Mouse (Mus musculus) right cerebral cortex, postnatal 25 days (tissue): ENCODE measurements around the gene Itpr2.

Experiments
- DNase-seq: peaks from one replicate; pipeline ENCODE4 v3.0.0; 2022

Itpr2 gene

DNA sequence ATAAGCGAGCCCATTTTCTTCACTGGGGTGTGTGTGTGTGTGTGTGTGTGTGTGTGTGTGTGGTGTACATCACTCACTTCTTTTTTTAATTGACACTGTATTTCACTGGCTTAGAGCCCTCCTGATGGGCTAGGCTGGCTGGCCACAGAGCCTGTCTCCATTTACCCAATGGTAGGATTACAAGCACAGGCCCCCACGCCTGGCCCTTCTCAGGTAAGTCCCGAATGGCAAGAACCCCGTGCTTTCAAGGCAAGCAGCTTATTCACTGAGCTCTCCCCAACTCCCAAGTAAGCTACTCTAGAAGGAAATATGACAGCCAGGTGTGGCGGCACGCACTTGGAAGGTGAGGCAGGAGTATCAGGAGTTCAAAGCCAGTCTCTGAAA, 91.6 kb downstream of the Itpr2 start:
- DNase-seq = no peak

DNA sequence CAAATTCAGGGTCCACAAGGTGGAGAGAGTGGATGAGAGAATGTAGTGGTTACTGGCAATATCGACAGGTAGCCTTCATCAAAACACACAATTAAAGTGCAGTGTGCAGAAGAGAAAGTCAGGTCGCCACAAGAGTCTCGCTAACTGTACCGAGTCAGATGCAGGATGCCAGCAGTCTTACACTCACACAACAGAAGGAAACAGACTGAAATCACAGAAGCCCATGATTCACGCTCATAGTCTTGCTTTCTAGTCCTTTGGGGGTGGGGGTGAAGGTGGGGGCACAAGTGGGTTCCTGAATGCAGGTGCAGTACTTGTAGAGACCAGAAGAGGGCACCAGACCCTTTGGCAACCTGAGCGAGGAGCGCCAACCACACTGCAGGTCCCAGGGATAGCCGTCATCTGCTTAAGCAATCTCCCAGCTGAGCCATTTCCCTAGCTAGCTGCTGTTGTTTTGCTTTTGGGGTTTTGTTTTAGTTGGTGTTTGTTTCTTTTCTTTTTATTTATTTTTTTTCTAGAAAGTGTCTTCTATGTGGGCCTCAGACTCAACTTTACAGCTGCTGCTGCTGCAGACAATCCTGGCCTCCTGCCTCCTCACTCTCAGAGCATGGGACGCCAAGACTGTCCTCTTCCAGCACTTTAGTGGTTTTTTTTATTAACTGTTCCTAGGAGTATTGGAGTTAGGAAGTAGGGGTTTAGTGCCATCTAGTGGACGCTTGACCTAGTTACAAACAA, 92.2 kb downstream of the Itpr2 start:
- peak; percentile 57 for DNase-seq

DNA sequence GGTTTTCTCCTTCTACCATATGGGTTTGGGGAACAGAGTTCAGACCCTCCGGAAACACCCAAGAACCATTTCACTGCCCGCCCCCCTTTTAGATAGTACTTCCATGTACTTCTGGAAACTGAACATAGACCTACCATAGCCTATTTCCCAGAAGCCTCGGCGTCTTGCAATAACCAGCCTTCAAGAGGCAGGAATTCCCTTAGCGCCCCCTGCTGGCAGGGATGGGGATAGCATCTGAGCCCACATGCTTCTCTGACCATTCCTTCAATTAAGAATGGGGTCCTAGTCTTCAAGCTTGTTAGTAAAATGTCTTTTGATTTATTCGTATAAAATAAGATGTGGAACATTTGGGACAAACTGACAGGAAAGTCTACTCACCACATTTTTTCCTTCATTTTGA, 96.6 kb downstream of the Itpr2 start:
- DNase-seq = no peak

DNA sequence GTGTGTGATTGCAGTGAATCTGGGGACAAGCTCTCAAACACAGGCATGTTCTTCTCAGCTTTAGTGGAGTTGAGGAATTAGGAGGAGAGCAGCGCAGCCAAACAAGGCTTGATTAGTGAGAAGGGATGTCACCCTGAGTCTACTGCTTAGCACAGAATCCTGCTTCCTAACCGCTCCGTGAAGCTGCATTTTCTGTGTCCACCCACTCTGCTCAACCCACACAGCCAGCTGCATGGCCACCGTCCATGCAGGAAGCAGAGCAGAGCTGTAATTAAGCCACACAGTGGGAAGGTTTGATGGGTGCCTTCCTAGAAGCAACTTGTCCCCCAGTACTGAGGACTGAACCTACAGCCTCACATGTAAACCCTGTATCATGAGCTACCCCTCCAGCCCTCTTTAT, 97.1 kb downstream of the Itpr2 start:
- peak; percentile 46 for DNase-seq

DNA sequence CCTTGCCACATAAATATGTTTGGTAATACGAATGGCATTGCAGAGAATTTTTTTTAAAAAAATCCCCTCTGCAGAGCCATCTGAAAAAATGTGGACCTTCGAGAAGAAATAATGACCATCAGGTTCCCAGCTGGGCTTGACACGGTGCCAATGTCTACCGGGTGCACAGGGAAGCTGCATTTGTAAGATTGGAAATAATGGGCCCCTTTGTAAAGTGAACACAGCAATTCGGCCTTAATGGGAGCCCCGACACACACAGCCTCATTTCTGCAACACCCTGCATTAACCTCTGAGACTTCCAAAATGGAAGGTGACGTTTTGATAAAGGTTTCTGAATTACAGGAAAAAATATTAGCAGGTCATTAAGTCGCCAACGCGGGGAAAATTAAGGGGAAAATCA, 97.9 kb downstream of the Itpr2 start:
- DNase-seq = no peak

DNA sequence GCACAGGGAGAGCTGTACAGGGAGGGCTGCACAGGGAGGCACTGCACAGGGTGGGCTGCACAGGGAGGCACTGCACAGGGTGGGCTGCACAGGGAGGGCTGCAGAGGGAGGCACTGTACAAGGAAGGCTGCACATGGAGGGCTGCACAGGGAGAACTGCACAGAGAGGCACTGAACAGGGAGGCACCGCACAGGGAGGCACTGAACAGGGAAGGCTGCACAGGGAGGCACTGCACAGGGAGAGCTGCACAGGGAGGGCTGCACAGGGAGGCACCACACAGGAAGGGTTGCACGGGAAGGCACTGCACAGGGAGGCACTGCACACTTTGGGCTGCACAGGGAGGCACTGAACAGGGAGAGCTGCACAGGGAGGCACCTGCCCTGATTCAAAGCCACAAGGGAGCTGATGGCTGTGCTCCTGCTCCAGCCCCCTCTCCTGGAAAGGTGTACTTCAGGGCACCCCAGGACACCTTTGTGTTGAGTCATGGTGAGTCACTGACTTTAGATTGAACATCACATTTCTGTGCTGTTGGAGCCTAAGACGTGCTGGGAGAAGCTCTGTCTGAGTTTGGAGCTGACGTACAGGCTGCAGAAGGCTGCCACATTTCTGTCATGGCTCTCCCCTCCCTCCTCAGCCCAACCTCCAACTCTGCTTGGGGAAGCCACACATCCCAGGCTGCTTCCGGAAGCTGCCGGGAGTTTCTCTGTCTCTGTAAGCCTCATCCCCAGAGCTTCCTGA, 98.9 kb downstream of the Itpr2 start:
- DNase-seq = peak; percentile 33

DNA sequence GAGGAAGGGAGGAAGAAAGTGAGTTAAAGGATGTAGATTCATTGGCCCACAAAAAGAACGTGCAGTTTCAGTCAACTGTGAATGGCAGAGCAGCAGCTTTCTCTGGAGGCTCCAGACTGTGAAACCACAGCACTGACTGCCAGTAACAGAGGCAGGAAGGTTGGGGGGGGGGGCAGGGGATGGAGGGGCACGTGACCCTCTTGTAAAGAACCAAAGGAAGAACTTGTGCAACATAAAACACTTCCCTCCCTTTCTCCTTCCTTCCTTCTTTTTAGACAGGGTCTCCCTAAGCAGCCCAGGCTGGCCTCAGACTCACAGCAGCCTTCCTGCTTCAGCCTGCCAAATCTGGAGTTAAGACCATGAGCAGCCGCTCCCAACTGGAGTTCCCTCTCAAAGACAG, 104.2 kb downstream of the Itpr2 start:
- no peak for DNase-seq

DNA sequence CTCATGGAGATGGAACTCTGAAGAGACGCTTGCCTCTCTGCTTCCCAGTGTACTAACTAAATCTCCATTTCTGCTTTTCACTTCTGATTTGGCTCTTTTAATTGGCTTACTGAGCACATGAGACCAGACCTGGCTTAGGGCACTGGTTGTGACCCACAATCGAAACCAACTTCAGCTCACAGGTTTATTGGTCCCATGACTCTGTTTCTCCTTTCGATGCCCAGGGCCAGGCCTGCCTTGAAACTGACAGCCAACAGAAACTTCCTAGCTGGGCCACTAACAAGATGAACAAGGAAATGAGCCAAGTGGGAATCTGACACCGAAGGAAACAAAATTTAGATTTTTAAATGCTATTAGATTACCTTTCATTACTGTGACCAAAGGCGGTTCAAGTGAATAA, 105.8 kb downstream of the Itpr2 start:
- no peak for DNase-seq

DNA sequence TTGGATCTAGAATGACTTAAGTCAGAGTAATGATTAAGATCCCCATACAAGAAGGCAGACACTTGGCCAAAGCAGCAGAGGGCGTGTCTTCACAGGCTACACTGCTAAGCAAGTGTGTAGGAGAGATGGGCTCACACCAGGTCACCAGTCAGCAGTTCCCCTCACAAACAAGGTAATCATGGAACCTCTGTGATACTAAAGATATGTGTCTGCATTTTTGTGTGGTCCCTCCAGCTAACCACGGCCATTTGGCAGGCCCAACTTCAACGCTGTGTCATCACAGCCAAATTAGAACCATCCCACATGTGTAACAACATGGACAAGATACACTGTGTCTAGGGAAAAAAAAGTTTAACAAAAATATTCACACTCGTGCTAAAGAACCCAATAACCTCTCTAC, 106.4 kb downstream of the Itpr2 start:
- DNase-seq = no peak

DNA sequence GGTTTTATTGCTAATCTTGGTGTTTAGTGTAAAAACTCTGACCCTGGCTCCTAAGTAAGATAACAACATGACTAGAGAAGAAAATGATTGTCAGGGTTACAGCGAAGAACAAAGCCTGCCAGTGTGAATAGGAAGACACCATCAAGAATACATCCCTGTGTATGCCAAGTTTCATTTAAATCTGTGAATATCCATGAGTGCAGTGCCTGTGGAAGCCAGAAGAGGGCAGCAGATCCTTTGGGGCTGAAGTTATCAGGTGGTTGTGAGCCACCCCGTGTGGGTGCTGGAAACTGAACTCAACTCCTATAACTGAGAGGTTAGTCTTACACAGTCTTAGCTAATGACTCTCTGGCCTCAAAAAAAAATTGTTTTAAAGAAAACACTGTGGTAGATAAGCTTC, 109.8 kb downstream of the Itpr2 start:
- no peak for DNase-seq

DNA sequence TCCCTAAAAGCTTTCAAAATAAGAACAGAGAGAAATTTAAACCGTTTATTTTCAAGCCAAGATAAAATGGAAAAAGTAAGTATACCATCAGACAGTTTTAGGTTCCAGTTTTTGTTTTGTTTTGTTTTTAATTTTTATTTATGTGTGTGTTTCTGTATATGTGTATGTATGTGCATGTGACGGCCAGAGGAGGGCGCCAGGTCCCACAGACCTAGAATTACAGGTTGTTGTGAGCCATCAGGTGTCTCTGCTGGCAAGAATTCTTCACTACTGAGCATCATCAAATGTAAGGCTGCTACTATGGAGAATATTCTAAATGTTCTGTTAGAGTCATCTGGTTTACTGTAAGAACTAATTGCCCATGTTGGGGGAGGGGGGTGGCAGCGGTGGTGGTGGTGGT, 111.9 kb downstream of the Itpr2 start:
- DNase-seq = no peak

DNA sequence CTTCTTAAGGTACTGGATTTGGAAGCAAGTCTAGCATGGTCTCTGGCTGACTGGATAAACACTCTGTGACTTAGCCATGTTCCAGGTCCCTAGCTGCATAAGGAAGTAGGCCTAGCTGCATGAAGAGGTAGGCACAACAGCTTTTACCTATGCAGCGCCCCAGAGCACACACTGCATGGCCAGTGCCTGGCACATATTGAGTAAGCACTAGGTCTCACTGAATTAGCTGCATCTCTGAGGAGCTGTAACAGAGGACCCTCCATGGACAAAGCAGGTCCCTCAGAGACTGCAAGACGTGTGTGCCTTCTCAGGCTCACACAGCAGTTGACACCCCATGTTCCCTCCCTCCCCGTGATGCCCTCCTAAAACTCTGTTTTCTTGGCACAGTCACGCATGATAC, 114.0 kb downstream of the Itpr2 start:
- no peak for DNase-seq

DNA sequence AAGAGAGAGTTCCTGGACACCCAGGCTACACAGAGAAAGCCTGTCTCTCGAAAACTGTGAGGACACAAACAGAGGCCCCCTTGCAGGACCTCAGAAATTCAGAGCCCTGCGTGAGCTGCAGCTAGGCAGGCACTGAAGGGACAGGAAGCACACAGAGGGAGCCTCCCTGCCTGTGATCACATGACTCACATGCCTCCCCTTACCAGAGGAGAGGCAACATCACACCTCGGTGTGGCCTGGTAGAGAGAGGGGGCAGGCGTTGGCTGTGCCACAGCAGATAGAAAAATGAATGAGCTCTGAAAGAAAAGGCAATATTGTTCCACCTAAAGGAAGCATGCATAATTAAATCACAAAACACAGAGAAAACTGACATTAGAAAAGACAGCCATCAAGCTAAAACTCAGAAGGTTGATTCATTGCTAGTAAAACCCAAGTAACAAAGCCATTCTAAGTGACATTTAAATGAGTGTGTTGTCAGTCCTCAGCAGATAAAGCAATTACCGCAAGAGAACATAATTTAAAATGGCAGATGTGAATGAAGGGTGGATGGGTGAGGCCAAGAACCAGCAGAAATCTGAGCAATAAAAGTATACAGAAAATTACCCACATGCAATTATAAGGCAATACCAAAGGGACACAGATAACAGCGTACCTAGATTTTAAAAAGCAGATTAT, 114.8 kb downstream of the Itpr2 start:
- no peak for DNase-seq

DNA sequence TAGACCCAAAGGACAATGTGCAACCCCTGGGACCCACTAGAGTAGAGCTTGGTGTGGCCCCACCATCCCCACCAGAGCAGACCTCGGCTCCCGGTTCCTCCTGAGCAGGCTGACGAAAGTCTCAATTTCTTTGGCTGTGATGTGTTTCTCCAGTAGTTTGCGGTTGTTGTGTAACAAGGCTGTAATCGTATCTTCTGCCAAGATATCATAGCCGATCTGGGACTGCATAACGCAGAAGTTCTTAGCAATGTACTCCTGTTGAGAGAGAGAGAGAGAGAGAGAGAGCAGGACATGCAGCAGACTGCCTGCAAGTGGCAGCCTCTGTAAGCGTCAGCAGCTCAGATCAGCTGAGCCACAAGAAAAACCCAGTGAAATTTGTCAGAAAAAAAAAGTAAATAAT, 122.8 kb downstream of the Itpr2 start:
- no peak for DNase-seq

DNA sequence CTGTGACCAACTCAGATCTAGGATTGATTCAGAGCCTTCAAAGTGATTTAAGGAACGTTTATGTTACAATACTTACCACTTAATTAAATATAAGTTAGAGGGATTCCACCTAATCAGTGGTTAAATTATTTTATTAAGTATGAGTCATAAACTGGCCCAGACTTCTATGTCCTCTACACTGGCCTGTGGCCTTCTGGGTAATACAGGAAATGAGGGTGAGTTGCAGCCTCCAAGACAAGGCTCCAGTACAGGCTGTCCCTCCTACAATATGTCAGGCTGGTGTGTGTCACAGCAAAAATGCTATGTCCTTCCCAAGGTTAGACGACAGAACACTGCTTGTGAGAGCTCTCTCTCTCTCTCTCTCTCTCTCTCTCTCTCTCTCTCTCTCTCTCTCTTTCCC, 130.5 kb downstream of the Itpr2 start:
- DNase-seq = no peak

DNA sequence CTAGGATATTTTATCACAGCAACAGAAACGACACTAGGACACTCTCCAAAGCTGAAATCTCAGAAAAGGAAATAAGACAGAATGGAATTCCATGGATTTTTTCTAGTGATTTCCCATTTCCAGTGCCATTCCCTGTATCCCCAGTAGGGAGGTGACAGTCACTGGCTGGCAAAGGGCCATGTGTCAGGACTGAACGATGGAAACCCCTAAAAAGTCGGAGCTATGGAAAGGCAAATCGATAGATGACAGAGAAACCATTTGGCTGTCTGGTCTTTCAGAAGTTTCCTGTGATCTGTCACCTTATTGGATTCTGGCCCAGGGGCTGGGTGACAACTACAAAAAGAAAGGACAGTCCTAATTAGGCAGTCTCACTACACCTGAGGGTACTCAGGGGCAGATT, 135.8 kb downstream of the Itpr2 start:
- DNase-seq = no peak

DNA sequence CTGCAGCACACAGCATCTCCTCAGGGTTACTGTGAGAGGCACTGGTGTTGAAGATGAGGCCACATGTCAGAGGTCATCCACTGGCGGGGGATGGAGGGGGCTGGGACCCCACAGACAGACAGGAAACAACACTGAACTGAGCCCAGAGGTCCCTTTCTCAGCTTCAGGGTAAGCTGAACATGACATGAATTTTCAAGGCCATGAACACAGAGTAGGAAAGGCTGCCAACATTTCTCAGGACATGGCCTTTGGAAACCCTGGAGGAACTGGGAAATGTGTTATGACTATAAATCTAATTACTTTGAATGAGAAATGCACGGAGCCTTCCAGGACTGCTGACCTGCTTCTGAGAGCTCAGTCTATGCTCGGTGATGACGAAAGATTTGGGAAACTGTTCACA, 144.1 kb downstream of the Itpr2 start:
- DNase-seq = no peak

DNA sequence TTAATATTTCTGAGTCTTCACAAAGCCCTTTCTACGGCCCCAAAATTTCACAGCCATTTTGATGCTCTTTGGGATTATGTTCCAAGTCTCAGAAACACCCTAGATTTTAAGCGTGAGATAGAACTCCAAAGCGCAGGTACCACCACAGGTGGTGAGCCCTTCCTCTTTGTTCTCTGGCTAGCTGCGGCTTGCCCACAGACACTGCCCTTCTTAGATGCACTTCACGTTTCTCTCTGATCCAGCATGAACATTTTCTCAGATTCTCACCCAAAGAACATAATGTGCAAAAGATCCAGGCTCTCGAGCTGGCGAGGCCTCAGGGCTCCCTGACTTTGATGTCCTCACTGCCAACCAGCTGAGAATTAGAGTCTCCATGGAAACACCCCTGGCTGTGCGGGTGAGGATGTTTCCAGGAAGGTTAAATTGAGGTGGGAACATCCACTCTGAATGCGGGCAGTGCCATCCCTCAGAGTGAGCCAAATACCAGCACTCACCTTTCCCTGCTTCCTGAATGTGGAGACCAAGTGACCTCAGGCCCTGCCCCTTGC, 149.7 kb downstream of the Itpr2 start:
- no peak for DNase-seq

DNA sequence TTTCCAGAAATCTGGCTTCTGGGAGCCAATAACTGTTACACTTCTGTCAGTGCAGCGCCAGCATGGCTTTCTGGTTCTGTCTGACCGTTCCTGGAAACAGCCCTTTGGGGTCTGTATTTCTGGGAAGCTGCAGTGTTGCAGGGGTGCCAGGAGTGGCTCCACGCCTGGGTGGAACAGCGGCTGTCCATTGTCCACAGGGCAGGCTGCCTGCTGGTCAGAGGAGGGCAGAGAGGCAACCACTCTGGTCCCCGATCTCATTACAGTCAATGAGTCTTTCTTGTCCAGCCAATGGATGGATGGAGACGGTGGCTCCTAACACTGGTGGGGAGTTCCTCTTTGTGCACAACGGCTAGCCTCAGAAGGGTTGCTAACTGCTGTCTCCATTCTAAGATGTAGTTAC, 150.2 kb downstream of the Itpr2 start:
- no peak for DNase-seq

DNA sequence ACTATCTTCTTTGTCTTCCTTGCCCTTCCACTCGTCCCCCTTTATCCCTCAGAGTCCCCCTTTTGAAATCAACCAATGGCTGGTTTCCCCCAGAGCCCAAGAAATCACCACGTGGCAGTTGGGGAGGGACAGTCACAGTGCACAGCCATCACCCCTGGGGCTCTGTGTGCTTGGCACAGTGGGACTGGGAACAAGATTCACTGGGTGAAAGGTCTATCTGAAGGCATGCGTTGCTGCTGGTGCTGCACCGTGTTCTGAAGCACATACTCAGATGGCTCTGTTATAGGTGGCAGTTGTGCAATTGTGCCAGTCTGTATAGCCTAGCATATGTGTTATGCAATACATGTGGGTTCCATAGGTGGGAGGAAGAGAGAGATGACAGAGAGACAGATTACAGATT, 154.5 kb downstream of the Itpr2 start:
- DNase-seq = no peak

DNA sequence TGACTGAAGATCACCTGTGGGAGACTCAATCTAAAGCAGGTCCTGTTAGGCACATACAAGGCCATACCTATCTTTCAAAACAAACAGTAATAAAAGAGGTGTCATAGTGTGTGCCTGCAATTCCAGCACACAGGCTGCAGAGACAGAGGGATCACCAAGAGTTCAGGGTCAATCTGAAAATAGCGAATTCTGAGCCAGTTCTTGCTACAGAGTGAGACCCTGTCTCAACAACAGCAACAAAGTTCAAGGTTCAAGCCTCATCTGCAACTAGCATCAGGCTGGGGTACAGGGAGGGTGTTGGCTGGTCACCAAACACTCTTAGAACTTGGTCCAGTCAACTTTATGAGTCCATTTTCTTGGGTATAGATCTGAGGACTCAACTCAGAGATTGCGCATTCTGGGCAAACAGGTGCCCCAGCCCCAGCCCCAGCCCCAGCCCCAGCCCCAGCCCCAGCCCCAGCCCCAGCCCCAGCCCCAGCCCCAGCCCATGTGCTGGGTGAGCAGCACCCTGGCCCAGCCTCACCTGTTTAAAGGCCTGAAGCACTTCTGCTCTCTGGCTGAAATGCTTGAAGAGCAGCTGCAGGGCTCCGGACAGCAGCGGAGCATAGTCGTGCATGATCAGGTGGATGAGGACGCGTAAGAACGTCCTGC, 155.4 kb downstream of the Itpr2 start:
- DNase-seq = no peak

DNA sequence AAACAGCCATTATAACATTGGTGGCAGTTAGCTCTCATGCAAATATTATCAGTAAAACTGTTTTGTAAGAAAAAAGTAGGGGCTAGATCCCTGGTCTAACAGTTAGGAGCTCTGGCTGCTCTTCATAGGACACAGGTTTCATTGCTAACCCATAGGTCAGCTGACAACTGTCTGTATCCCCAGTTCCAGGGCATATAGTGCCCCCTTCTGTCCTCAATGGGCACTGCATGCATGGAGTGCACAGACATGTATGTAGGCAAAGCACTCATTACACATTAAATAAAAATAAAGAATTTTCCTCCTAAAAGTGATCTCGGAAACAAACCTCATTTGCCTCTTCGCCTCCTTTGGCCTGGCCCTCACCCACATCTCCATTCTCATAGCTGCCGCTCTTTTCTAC, 157.3 kb downstream of the Itpr2 start:
- DNase-seq = no peak

DNA sequence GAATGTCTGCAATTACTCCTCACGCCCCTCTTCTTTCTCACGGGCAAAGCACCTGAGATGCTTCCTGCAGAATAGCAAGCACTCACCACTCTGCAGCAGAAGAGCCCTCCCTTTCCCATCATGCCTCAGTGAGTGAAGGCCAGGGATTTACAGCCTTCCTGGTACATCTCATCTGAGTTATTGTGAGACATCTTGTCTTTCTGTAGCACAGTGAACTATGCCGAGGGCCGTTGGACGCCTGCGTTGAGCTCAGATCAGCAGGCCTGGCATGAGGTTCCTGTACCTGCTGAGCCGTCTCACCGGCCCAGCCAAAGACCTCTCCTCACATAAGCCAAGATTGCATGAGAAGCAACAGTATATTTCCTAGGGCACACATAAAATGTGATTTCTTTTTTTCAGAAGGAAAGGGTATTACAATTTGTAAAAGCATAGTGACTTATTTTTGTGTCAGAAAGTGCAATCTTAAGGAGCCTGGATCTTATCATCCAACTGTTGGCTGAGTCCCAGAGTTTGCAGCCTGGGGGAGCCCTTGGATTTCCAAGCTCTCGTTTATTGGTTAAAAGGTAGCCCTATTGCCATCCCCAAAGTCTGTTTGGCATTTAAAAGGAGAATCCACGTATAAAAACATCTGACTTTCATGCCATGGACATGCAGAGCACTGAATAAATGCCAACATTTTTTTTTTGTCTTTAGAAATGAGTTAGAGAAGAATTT, 158.2 kb downstream of the Itpr2 start:
- DNase-seq = no peak
